Mouse (Mus musculus) spleen, adult 18-20 months (tissue): ENCODE measurements around the gene Map3k3.
A peak's percentile ranks its signal among the peaks of the same experiment; 100 is the strongest.
"Not testable (repeated sequence)": the region's sequence is repeated elsewhere in the genome, so short reads cannot be mapped to it uniquely, and the experiment has no call there.

Source experiments
- DNase-seq, 2 experiments: peaks; one replicate each; pipeline ENCODE4 v3.0.0; 2022; ENCODE audit warnings: mixed read lengths in 2 of 2

Gene Map3k3

DNA sequence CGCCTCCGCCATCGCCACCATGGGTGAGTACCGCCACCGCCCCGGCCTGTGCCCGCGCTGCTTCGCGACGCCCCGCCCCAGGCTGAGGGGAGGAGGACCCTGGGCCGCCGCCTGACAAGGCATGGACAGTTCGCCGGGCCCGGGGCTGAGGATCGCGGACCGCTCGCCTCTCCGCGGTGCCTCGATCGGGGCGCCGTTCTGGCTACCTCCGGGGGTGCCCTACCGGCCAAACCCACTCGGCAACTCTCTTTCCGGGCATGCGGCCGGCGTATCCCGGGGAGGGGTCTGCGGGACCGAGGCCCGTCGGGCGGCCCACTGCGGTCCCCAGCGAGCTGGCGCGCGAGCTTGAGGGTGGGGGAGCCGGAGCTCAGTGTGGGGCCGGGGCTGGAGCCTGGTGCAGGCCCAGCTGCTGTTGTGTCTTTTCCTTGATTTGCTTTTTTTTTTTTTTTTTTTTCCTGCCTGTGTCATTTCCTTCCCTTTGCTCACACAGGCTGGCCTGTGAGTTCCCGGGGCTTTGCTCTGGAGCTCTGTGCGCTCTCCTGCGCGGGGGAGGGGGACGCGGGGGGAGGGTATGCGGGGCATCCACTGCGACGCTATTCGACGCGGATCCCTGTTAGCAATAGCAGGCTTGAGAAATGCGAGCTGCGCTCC is 623 bp downstream of the Map3k3 start:
- DNase-seq = peak; percentile 70 to 76

DNA sequence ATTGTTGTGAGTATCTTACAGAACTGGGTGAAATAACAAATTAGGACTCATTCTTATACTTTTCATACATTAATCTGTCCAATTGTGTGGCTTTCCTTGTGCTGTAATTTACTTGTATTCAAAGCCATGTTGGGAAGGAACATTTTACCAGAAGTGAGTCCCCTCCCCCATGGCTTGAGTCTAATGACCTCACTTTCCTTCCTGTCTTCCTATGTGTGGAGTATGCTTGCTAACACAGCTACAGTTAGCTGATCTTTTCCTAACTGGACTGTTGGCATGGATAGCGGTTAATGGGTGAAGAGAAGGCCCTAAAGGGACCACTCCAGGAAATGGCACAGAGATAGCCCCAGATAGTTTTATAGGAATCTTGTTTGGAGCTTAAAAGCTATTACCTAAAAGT is 13.8 kb downstream of the Map3k3 start:
- no peak for DNase-seq

DNA sequence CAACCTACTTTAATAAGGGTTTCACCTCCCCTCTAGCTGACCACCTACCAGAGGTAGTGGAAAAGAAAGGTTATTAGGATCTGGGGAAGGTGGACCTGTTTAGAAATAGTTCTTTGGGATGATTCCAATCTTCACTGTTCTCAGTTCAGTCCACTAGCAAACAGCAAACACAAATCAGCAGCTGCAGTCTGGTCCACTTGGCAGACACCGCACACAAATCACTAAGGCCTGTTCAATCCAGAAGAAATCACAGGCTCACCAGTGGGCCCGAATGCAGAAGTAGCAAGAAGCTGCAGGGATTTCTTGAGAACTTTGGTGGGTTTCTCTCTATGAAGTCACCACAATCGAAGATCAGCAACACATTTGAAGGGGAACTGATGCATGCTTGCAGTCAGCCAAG is 18.5 kb downstream of the Map3k3 start:
- DNase-seq = no peak

DNA sequence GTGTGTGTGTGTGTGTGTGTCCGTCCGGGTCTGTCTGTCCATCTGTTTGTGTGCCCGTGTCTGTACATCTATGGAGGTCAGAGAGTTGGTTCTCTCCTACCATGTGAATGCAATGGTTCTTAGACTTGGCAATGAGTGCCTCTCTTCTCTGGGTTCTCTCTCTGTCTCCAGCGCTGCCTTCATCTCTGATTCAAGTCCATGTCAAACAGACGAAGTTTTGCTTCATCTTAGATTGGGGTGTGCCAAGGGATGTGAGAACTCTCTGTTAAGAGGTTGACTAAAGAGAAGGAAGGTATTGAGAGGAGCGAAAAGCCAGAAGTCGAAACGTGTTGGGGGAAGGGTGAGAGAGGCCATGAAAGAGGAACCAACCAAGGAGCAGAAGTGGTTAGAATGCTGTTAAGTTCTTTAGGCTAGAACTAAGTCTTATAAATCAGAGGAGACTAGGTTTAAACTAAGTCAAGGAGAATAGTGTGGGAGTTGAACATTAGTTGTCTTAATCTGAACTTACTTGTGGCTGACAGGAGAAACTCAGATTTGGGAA is 21.7 kb downstream of the Map3k3 start:
- peak; percentile 24 to 35 for DNase-seq

DNA sequence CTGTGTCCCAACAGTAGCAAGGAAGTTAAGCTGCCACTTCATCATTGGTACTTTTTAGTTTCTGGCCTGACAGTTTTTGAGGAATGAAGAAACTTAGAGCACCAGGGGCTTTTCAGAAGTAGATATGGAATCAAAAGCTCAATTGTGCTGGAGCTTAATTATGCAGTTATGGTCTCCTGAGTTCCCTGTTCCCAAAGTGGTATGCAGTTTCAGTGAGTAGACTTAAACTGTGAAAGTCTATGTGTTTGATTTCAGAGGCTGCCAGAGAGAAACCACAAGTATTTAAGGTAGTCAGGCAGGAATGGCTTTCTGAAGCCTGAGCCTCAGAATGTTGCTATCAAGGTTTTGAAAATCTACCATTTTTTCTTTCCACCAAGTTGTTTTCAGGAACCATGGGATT is 27.3 kb downstream of the Map3k3 start:
- DNase-seq = no peak

DNA sequence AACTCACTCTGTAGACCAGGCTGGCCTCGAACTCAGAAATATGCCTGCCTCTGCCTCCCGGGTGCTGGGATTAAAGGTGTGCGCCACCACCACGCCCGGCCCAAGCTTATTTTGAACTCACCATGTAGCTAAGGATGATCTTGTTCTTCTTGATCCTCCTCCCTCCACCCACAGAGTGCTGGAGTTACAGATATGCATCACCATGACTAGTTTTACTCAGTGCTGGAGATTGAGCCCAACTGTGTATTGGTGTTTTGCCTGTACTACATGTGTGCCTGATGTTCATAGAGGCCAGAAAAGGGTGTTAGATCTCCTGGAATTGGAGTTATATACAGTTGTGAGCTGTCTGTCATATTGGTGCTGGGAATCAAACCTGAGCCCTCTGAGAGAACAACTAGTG is 37.8 kb downstream of the Map3k3 start:
- DNase-seq = no peak

DNA sequence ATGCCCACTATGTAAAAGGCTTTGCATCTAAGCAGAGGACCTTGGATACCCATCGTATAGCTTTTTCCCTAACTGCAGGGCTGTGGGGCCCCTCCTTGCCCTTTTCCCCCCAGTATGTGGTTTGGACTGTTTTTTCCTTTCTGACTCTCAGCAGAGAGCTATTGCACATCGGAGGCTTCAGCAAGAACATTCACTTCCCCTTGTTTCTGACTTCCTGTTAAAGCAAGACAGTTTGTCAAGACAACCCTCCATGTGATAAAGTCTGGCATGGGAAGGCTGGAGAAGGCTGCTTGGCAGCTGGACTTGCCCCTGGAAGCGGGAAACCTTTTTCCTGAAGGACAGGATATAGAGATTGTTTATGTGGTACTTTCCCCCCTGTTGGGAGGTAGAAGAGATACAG is 38.3 kb downstream of the Map3k3 start:
- peak; percentile 27 to 47 for DNase-seq

DNA sequence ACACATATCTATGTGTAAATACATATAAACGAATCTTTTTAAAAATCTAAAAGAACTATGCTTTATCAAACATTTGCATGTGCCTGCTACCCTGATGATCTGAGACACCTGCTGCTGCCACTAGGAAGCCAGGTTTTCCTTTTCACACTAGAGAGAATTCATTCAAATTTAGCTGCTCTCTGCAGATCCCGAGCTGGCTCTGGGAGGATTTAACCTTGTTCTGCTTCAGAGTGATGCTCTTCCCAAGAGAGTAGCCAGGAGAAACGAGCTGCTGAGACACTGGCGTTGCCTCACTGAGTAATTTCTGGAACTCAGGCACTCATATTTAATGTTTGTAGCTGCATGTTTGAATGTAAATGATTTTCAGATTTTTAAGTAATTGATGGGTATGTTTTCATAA is 40.4 kb downstream of the Map3k3 start:
- no peak for DNase-seq

DNA sequence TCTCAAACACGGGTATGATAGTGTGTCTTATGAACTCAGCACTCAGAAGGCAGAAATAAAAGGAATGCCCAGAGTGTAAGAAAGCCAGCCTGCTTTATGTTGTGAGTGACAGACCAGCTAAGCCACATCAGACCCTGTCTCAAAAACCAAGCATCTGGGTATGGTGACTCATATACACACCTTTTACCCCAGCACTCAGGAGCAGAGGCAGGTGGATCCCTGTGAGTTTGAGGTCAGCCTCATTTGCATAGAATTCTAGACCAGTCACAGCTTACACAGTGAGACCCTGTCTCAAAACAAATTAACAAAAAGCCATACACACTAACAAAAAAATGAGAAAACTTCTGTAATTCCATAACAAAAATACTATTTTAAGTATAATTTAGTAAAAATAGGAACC is 41.4 kb downstream of the Map3k3 start:
- no peak for DNase-seq

DNA sequence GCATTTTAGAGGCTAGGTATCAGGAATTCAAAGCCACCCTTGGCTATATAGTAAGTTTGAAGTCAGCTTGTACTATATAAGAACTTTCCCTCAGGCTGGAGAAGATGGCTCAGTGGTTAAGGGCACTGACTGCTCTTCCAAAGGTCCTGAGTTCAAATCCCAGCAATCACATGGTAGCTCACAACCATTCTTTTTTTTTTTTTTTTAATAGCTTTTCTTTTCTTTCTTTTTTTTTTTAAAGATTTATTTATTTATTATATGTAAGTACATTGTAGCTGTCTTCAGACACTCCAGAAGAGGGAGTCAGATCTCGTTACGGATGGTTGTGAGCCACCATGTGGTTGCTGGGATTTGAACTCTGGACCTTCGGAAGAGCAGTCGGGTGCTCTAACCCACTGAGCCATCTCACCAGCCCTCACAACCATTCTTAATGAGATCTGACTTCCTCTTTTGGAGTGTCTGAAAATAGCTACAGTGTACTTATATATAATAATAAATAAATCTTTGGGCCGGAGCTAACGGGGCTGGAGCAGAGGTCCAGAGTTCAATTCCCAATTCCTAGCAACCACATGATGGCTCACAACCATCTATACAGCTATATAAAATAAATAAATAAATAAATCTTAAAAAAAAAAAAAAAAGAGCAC is 42.4 kb downstream of the Map3k3 start:
- not testable (repeated sequence) for DNase-seq

DNA sequence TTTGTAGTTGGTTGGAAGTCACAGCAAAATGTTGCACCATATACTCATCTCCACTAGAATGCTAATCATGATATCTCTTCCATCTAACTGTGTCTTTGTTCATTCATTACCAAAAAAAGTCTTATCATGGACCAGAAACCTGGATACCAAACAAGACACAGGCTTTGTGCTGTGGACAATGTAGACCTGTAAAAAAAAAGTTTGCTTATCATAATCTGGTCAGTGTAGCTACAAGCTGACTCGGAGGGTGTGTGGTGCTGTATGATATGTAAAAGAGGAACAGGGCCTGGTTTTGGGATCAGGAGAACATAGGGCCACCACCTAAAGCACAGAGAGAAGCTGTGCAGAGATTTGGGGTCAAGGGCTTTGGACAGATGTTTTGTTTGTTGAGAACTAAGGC is 45.1 kb downstream of the Map3k3 start:
- no peak for DNase-seq

DNA sequence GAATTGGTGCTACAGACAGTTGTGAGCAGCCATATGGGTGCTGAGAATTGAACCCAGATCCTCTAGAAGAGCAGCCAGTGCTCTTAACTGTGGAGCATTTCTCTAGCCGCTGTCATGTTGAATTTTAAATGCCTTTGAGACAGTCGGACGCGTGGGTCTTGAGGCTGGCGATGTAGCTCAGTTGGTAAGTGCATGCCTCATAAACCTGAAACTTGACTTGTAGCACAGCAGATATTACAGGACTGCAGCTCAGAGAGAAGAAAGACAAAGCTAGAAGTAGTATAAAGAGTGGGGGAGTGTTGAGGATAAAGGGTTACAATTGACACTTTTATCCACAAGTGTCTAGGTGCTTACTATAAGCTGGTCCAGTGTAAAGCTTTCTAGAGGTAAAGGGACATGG is 48.1 kb downstream of the Map3k3 start:
- DNase-seq = no peak

DNA sequence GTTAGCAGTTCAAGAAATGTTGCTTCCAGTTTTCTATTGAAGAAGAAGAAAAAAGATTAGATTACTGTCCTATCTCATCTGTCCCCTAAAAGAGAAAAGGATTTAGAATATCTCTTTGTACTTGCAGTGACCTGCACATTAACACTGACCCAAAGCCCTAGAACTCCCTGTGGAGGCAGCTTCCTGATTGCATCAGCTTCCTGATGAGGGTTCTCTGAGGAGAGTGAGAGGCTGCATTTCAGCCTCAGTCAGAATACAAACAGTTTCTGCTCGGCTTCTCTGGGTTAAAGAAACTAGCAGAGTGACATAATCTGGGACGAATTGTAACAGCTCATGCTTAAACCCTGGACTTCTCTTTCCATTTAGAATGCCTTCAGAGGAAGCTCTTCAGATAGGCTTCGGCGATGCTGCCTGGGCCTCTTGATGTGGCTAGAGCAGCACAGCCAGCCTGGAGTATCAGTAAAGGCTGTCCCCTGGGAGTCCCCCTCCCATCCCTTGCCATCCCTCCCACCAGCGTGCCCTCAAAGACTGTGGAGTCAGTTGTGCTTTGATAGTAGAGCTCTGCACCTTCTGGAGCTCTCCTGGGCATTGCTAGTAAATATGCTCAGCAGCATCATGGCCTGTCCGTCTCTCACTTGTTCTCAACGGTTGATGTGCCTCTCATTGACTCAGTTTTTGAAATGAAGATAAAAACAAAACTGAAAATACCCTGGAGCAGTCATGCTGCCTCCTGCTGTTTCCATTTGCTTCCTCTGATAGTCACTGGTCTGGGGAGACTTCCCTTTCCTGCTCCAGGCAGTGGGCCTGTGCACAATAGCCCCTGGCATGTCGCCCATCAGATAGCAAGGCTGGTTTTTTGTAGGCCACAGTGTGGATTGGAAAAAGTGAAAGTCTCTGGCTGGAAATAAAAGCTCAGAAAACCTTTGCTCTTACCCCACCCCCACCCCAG is 50.4 kb downstream of the Map3k3 start:
- peak in 1 of 2 experiments; percentile 9 for DNase-seq

DNA sequence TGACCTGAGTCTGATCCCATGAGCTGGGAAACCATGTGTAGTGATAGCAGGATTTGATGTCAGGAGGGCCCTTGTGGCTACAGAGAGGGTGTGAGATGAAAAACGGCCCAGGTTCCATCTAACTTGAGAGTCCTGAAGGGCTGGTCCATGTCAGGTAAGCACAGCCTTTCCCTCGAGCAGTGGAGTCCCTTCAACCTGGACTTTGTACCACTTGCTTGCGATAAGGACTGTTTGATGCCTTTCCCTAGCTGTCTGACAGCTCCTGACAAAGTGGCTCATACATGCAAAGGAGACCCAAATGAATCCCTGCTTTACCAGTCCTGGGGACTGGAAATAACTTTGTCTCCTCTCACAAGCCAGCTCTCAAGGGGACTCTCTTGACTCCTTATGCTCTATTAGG is 66.8 kb downstream of the Map3k3 start:
- no peak for DNase-seq

DNA sequence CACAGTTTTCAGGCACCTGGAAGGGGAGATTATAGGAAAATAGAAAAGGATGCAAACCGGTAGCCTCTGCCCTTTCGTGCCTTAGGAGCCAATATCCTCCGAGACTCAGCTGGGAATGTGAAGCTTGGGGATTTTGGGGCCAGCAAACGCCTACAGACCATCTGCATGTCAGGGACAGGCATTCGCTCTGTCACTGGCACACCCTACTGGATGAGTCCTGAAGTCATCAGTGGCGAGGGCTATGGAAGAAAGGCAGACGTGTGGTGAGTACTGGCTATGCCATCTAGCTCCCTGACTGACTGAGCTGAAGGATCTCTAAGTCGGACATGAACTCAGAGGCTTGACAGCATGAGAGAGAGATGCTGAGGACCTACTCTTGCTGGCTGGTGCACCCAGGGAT is 67.7 kb downstream of the Map3k3 start:
- no peak for DNase-seq

DNA sequence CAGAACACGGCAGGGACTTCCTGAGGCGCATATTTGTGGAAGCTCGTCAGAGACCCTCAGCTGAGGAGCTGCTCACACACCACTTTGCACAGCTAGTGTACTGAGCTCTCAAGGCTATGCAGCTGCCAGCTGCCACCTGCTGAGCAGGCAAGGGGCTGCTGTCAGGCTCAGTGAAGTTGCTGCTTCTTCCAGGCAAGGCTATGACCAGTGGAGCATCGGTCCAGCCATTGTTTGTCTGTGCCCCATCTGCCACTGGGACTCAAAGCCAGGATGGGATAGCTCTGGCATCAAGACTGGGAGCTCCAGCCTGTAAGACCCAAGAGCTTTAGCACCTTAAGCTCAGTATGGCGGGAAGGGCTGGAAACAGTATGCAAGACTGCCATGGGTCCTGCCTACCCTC is 69.7 kb downstream of the Map3k3 start:
- DNase-seq = no peak

DNA sequence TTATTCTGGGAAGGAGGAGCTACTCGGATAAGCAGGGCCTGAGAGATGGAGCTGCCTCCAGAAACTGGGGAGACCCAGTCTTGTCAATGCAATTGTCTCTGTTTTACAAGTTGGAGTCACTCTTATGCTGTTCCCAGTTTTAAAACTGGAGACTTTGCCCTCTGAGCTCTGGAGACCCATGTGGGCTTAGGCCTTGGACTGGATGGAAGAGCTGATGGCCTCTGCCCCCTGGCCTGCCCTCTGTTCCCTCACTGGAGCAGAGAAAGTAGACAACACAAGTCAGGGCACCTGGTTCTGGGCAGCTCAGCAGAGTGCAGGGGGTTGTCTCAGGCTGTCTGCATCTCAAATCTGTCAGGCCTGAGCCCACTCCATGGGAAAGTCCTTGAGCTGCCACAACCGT is 70.4 kb downstream of the Map3k3 start:
- peak in 1 of 2 experiments; percentile 17 for DNase-seq

DNA sequence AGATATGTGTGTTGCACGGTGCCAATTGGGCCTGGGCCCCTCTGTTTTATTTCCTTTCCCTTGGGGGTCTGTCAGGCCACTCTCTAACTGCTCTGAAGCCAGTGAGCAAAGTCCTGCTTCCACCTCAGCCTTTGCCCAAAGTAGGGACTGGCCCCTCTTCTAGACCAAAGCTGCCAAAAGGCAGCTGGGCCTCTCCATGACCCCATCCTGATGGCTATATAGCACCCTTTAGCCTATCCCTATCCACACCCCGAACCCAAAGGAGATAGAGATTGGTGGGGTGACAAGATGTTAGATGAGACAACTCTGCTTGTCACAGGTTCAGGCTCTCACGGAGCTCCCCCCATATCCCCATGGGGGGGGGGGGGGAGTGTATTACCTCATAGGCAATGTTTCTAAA is 71.3 kb downstream of the Map3k3 start:
- DNase-seq = peak in 1 of 2 experiments; percentile 15

DNA sequence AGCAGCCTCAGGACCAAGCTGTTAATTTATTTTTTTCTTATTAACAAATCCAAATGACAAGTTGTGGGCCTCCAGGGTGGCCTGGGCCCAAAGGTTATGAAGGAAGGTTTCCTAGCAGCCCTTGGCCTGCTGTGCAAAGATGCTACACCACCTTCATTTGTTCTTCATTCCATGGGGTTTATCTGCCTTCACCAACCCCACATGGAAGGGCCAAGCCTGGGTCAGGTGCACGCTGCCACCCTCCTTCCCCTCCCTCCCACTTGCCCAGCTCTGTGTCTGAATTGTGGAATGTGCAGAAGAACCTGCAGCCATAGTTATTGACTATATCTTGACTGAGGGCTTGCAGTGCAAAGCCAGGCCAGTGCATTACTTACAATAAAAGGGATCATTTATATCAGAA is 71.8 kb downstream of the Map3k3 start:
- no peak for DNase-seq

DNA sequence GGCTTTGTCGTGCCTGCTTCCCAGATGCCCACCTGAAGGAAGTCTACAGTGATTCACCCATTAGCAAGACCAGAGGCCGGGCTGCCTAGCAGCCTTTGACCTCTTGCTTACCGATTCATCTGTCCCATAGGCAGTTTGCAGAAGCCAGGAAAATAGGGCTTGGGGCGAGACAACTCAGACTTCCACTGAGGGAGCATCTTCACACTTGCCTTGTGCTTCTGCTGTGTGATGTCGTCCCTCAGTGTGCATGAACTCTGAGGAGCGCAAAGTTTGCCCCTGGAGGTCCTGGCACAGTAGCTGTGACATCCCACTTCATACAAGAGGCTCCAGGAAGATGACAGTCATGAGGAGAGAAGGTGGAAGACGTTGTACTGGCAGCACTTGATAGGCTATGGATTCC is 72.7 kb downstream of the Map3k3 start:
- DNase-seq = peak; percentile 3 to 14

DNA sequence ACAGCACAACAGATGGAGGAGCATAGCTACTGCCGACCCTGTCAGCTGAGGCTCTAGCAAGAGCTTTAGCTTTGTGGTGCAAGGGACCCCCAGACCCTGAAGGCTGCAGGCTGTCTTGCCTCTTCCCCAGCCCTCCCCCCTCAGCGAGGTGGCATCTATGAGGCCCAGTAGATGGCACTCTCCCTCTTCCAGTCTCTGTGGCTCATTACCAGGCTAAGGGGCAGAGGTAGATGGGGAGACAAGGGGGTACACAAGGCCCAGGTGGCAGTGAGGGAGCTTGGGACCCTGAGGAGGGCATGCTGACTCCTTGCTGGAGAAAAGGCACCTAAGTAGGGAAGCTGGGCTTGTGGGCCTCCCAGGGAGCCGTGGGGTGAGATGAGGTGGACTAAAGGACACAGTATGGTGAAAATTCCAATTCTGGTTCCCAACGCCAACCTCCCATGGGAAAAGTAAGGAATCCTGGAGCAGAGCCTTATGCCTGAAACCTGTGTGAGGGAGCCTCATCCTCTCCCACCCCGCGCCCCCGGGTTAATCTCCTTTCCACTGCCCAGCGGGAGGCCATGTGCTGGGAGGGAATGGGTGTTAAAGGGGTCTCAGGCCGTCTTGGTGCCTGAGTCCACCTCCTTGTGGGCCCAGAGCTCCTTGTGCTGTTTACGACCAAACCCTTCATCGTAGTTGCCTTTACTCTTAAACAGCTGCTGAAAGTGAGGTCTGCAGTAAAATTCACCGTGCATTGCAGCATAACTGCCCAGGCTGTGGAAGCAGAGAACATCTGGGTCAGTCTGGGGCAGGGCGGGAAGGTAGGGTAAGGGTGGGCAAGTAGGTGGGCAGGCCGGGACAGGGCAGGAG is 73.9 kb downstream of the Map3k3 start:
- DNase-seq = peak in 1 of 2 experiments; percentile 60

DNA sequence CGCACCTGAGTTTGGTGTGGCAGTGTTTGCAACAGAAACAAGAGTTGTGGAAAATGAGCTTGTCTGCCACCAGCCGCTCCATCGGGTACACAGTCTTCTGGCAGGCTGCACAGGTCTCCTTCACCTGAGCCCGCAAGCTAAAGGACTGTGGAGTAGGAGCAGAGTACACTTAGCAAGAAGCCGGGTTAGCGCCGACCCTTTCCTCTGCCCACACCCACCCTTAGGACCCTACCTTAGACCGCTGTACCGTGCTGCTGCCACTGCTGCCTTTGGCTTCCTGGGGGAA is 74.5 kb downstream of the Map3k3 start:
- no peak for DNase-seq
